Mouse (Mus musculus): ENCODE results near the gene Rdh9. TPM values are rescaled to one million over a fixed set of nuclear protein-coding genes. Genes with fewer than 3 reads are reported as not detected.
"Not testable (repeated sequence)": the region's sequence is repeated elsewhere in the genome, so short reads cannot be mapped to it uniquely, and the experiment has no call there.

Gene Rdh9
- polyA plus RNA-seq, 1 experiment, result 1.4 TPM

DNA sequence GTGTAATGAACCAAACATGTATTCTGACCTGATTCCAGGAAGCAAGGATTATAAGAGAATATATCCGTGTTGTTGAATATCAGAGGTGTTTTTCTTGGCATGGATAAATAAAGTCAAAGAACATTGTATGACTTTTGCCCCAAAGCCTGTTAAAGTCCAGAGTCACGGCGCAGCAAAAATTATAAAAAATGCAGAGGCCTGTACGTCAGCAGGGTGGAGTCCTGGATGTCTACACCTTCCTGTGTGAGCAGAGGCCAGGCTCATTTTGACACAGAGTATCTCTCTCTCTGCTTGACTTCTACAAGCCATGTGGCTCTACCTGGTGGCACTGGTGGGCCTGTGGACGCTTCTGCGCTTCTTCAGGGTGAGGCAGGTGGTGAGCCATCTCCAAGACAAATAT is 24.7 kb downstream of the Rdh9 start, which contains the start of gene Rdh16:
Gene Rdh16 (plus strand): TSS at position 262 of the 400 bp plus-strand sequence.
- Histone ChIP-seq H3K4me1 (ENCODE audit: control insufficient read depth, insufficient read depth, low read length) (no peaks in the 10 kb centered on the region), H3K4me3 (ENCODE audit: insufficient read depth, low read length) (no peak within 1 kb of the TSS), H3K27ac (ENCODE audit: insufficient read depth, low read length) (no peak within 1 kb of the TSS)
- TF ChIP-seq POLR2A (IDR thresholded peaks at IDR 0.05; ENCODE audit: extremely low read depth, insufficient read depth, low read length) (no peak), CTCF (IDR thresholded peaks at IDR 0.05; ENCODE audit: extremely low read depth, insufficient read depth, low read length) (no peak)

- Histone ChIP-seq H3K4me1 (ENCODE audit: control insufficient read depth, insufficient read depth, low read length) (no peaks in the 10 kb centered on the region), H3K4me3 (ENCODE audit: insufficient read depth, low read length) (no peak overlapping the region), H3K27ac (ENCODE audit: insufficient read depth, low read length) (no peak overlapping the region)
- TF ChIP-seq POLR2A (IDR thresholded peaks at IDR 0.05; ENCODE audit: extremely low read depth, insufficient read depth, low read length) (no peak), CTCF (IDR thresholded peaks at IDR 0.05; ENCODE audit: extremely low read depth, insufficient read depth, low read length) (no peak)
These were observed 25.4 kb downstream of the Rdh9 start for GRCm38 (mm10) chr10:127801612-127802011.

DNA sequence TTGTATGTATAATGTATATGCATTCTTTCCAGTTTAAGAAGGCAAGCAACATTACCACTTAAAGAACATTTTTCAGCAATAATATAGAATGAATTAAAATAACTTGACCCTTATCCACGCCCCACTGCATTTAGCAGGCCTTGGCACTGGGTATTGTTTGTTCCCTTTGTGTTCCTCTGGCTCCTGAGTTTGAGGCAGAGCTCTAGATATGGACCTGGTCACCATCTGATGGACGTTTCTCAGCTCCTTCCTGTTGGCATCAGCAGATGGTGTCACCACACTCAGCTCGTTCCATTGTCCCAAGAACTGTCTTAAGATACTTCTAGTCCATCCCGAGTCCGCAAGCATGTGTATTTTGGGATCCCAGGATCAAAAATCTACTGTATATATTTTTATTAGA is 26.1 kb downstream of the Rdh9 start:
- H3K4me3 ChIP-seq (ENCODE audit: insufficient read depth, low read length), result no peak overlapping the region
- no peaks in the 10 kb centered on the region for H3K4me1 ChIP-seq (ENCODE audit: control insufficient read depth, insufficient read depth, low read length)
- no peak overlapping the region for H3K27ac ChIP-seq (ENCODE audit: insufficient read depth, low read length)
- no peak for TF ChIP-seq POLR2A (IDR thresholded peaks at IDR 0.05; ENCODE audit: extremely low read depth, insufficient read depth, low read length)
- no peak for TF ChIP-seq CTCF (IDR thresholded peaks at IDR 0.05; ENCODE audit: extremely low read depth, insufficient read depth, low read length)

DNA sequence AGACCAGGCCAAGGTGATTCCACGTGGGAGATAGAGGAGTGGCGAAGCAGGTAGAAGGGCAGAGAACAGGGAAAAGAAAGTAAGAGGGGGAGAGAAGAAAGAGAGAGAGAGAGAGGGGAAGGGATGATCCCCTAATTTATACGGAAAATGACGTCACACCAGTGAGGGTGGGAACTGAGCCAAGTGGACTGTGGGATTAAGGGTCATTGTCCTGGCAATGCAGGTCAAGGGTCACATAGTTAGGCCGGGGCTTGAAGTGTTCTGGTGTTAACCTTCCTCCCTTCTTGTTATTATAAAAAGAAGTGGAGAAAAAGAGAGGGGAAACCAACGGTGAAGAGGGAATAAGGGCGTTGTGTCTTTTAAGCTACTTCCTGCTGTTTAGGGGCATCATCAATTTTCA is 28.2 kb downstream of the Rdh9 start:
- TF ChIP-seq POLR2A (IDR thresholded peaks at IDR 0.05; ENCODE audit: extremely low read depth, insufficient read depth, low read length) (no peak), CTCF (IDR thresholded peaks at IDR 0.05; ENCODE audit: extremely low read depth, insufficient read depth, low read length) (no peak)
- Histone ChIP-seq H3K27ac (ENCODE audit: insufficient read depth, low read length) (no peak overlapping the region), H3K4me1 (ENCODE audit: control insufficient read depth, insufficient read depth, low read length) (no peaks in the 10 kb centered on the region)

DNA sequence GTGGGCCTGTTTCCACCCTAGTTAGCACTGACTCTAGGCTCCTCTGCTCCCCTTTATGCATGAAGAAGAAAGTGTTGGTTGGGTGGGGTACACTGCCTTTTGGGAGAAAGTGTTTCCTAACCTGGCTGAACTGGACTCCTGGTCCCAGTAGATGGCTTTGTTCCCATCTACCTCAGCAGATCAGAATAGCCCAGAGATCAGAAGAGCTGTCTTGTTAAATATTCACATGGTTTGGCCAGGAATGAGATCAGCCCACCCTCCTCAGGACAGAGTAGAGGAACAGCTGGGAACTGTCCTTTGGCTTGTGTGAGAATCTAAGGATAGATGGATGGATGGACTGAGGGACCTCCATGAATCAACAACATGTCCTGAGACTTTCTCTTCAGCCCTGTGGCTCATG is 39.7 kb downstream of the Rdh9 start:
- Histone ChIP-seq H3K4me3 (ENCODE audit: insufficient read depth, low read length) (no peak overlapping the region), H3K27ac (ENCODE audit: insufficient read depth, low read length) (no peak overlapping the region), H3K4me1 (ENCODE audit: control insufficient read depth, insufficient read depth, low read length) (no peaks in the 10 kb centered on the region)
- no peak for TF ChIP-seq POLR2A (IDR thresholded peaks at IDR 0.05; ENCODE audit: extremely low read depth, insufficient read depth, low read length)
- no peak for TF ChIP-seq CTCF (IDR thresholded peaks at IDR 0.05; ENCODE audit: extremely low read depth, insufficient read depth, low read length)

More for the DNA sequence above, 28.2 kb downstream of the Rdh9 start:
- H3K4me3 ChIP-seq (ENCODE audit: insufficient read depth, low read length), result no peak overlapping the region

DNA sequence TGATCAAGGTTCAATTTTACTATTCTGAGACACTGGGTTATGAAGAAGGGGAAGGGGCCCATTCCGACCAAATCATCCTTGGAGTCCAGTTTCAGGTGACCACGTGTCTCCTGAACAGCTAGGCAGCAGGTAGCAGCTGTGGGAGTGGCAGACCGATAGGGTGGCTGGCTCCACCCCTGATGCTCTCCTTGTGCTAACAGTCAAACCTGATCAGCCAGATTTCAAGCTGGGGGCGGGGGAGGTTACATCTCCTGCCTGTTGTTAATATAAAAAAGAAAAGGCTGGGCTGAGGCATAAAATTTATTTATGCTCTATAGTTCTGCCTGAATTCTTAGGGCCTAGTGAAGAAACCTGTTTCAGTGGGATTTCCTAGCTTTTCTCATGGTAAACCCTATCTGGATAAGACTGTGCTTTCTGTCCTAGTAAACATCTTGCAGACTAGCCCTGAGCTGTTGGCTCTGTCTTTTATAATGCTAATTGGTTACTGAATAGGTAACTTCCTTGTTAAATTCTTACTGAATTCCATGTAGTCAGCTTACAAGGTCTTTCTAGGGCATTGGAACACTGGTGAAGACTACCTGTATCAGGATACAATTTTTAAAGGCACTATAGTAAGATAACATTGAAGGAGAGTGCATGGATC is 41.2 kb downstream of the Rdh9 start:
- not testable (repeated sequence) for H3K4me1 ChIP-seq (ENCODE audit: control insufficient read depth, insufficient read depth, low read length); H3K4me3 ChIP-seq (ENCODE audit: insufficient read depth, low read length); H3K27ac ChIP-seq (ENCODE audit: insufficient read depth, low read length)

DNA sequence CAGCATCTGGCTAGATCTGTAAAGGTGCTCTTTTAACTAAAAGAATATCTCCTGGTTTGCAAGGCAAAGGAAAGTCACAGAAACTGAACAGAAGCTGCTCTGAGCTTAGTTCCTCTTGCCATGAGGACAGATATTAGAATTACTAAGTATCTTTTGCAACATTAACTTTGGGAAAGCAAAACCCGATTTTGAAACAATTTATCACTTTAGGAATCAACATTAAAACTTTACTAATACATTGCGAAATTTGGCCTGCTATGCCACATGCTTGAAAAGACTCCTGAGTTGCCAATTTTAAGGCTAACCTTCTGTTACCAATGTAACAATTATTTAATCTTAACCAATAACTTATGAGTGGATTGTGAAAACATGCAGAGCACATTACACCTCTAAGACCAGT is 45.6 kb downstream of the Rdh9 start:
- not testable (repeated sequence) for H3K4me1 ChIP-seq (ENCODE audit: control insufficient read depth, insufficient read depth, low read length); H3K4me3 ChIP-seq (ENCODE audit: insufficient read depth, low read length); H3K27ac ChIP-seq (ENCODE audit: insufficient read depth, low read length)

- H3K27ac ChIP-seq (ENCODE audit: insufficient read depth, low read length), result no peak overlapping the region
- TF ChIP-seq POLR2A (IDR thresholded peaks at IDR 0.05; ENCODE audit: extremely low read depth, insufficient read depth, low read length) (no peak), CTCF (IDR thresholded peaks at IDR 0.05; ENCODE audit: extremely low read depth, insufficient read depth, low read length) (peak; percentile 55)
- H3K4me3 ChIP-seq (ENCODE audit: insufficient read depth, low read length), result no peak overlapping the region
- H3K4me1 ChIP-seq (ENCODE audit: control insufficient read depth, insufficient read depth, low read length), result no peaks in the 10 kb centered on the region
These were observed 49.2 kb downstream of the Rdh9 start for GRCm38 (mm10) chr10:127825386-127825785.

DNA sequence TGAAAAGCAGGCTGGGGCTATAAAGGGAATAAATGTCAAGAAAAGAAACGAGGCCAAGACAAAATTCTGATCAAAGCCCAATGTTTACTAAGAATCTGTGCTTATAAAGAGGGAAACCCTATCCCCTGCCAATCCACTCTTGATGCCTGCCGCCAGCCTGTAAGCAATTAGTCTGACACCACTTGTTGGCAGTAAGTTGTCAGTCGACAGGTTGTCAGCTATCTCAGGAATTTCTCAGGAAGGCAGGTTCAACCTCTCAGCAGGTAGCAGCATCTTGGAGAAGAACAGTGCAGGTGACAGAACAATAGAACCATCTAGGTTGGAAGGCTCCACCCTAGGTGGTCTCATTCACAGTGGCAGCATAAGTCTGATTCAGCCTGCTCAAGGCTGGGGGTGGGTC is 52.9 kb downstream of the Rdh9 start:
- H3K27ac ChIP-seq (ENCODE audit: insufficient read depth, low read length), result no peak overlapping the region
- H3K4me3 ChIP-seq (ENCODE audit: insufficient read depth, low read length), result no peak overlapping the region
- no peak for TF ChIP-seq POLR2A (IDR thresholded peaks at IDR 0.05; ENCODE audit: extremely low read depth, insufficient read depth, low read length)
- no peak for TF ChIP-seq CTCF (IDR thresholded peaks at IDR 0.05; ENCODE audit: extremely low read depth, insufficient read depth, low read length)
- no peaks in the 10 kb centered on the region for H3K4me1 ChIP-seq (ENCODE audit: control insufficient read depth, insufficient read depth, low read length)

GRCm38 (mm10) chr10:127834186-127834585 is 58.0 kb downstream of the Rdh9 start:
- not testable (repeated sequence) for H3K4me3 ChIP-seq (ENCODE audit: insufficient read depth, low read length); H3K27ac ChIP-seq (ENCODE audit: insufficient read depth, low read length); H3K4me1 ChIP-seq (ENCODE audit: control insufficient read depth, insufficient read depth, low read length)

DNA sequence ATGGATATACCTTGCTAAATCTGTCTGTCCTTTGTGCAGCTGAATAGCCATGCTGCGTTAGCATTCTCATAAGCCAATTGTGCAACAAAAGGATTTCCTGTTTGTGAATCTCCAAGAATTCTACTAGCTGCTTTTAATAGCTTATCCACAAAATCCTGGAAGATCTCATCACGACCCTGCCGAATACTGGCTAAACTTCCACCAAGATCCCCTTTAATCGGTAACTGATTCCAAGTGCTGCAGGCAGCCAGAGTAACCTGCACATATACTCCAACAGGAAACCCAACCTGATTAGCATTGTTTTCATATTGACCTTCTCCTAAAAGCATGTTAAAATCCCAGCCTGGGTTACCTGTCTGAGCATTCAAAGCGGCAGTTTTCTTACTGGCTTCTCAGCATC is 59.1 kb downstream of the Rdh9 start:
- TF ChIP-seq POLR2A (IDR thresholded peaks at IDR 0.05; ENCODE audit: extremely low read depth, insufficient read depth, low read length) (no peak), CTCF (IDR thresholded peaks at IDR 0.05; ENCODE audit: extremely low read depth, insufficient read depth, low read length) (no peak)
- no peak overlapping the region for H3K27ac ChIP-seq (ENCODE audit: insufficient read depth, low read length)
- 0 out of 2 replicates have a peak, but pooled peaks cover 2% of the 10 kb centered on the region for H3K4me1 ChIP-seq (ENCODE audit: control insufficient read depth, insufficient read depth, low read length)
- no peak overlapping the region for H3K4me3 ChIP-seq (ENCODE audit: insufficient read depth, low read length)

- not testable (repeated sequence) for H3K27ac ChIP-seq (ENCODE audit: insufficient read depth, low read length); H3K4me1 ChIP-seq (ENCODE audit: control insufficient read depth, insufficient read depth, low read length); H3K4me3 ChIP-seq (ENCODE audit: insufficient read depth, low read length)
These were observed 61.6 kb downstream of the Rdh9 start for GRCm38 (mm10) chr10:127837793-127838192.
